Mouse (Mus musculus): ENCODE measurements at regions not wholly inside any gene's neighbourhood (a gene's known extent, or its start where the extent isn't known, plus 50 kb on each side); places are given as distances from the start of the nearest gene placed in this dataset.
"Not testable (repeated sequence)": the region's sequence is repeated elsewhere in the genome, so short reads cannot be mapped to it uniquely, and the experiment has no call there.

GRCm38 (mm10) chr10:96213876-96214275 lies 77.5 kb downstream of the Gm5426 start:
- no peaks in the 10 kb centered on the region for H3K36me3 ChIP-seq (ENCODE audit: insufficient read depth, low read length)
- no peaks in the 10 kb centered on the region for H3K9me3 ChIP-seq (ENCODE audit: low read length)
- no peaks in the 10 kb centered on the region for H3K4me1 ChIP-seq (replicated peaks; ENCODE audit: low read depth, low read length)

GRCm38 (mm10) chr10:96214285-96214684 lies 77.9 kb downstream of the Gm5426 start:
- Histone ChIP-seq H3K4me1 (replicated peaks; ENCODE audit: low read depth, low read length) (no peaks in the 10 kb centered on the region), H3K27me3 (ENCODE audit: insufficient read depth, low read length) (no peaks in the 10 kb centered on the region), H3K9me3 (ENCODE audit: low read length) (no peaks in the 10 kb centered on the region), H3K4me3 (replicated peaks; ENCODE audit: low read length) (no peak overlapping the region), H3K36me3 (ENCODE audit: insufficient read depth, low read length) (no peaks in the 10 kb centered on the region)
- TF ChIP-seq POU5F1 (IDR thresholded peaks at IDR 0.05; ENCODE audit: borderline replicate concordance, low read length) (no peak), NANOG (IDR thresholded peaks at IDR 0.05; ENCODE audit: borderline replicate concordance, low read length) (no peak), CTCF (conservative IDR thresholded peaks at IDR 0.05; ENCODE audit: low read length) (no peak)

More at GRCm38 (mm10) chr10:96213876-96214275, 77.5 kb downstream of the Gm5426 start:
- Histone ChIP-seq H3K27me3 (ENCODE audit: insufficient read depth, low read length) (no peaks in the 10 kb centered on the region), H3K4me3 (replicated peaks; ENCODE audit: low read length) (no peak overlapping the region)
- TF ChIP-seq NANOG (IDR thresholded peaks at IDR 0.05; ENCODE audit: borderline replicate concordance, low read length) (no peak), CTCF (conservative IDR thresholded peaks at IDR 0.05; ENCODE audit: low read length) (peak; percentile 38)

- no peak overlapping the region for H3K4me3 ChIP-seq (replicated peaks; ENCODE audit: low read length)
- no peaks in the 10 kb centered on the region for H3K4me1 ChIP-seq (replicated peaks; ENCODE audit: low read depth, low read length)
- no peaks in the 10 kb centered on the region for H3K36me3 ChIP-seq (ENCODE audit: insufficient read depth, low read length)
- TF ChIP-seq NANOG (IDR thresholded peaks at IDR 0.05; ENCODE audit: borderline replicate concordance, low read length) (no peak), CTCF (conservative IDR thresholded peaks at IDR 0.05; ENCODE audit: low read length) (no peak), POU5F1 (IDR thresholded peaks at IDR 0.05; ENCODE audit: borderline replicate concordance, low read length) (no peak)
- no peaks in the 10 kb centered on the region for H3K9me3 ChIP-seq (ENCODE audit: low read length)
- no peaks in the 10 kb centered on the region for H3K27me3 ChIP-seq (ENCODE audit: insufficient read depth, low read length)
Measured at GRCm38 (mm10) chr10:96214946-96215345, 78.5 kb downstream of the Gm5426 start.

GRCm38 (mm10) chr10:96220731-96221130 lies 84.3 kb downstream of the Gm5426 start:
- peaks cover 3% of the 10 kb centered on the region; the same call in 1 of the 2 replicates for H3K9me3 ChIP-seq (ENCODE audit: low read length)
- H3K4me3 ChIP-seq (replicated peaks; ENCODE audit: low read length): no peak overlapping the region
- TF ChIP-seq NANOG (IDR thresholded peaks at IDR 0.05; ENCODE audit: borderline replicate concordance, low read length) (no peak), CTCF (conservative IDR thresholded peaks at IDR 0.05; ENCODE audit: low read length) (no peak), POU5F1 (IDR thresholded peaks at IDR 0.05; ENCODE audit: borderline replicate concordance, low read length) (no peak)
- H3K27me3 ChIP-seq (ENCODE audit: insufficient read depth, low read length): no peaks in the 10 kb centered on the region
- no peaks in the 10 kb centered on the region for H3K4me1 ChIP-seq (replicated peaks; ENCODE audit: low read depth, low read length)
- H3K36me3 ChIP-seq (ENCODE audit: insufficient read depth, low read length): no peaks in the 10 kb centered on the region

- Histone ChIP-seq H3K4me1 (replicated peaks; ENCODE audit: low read depth, low read length) (peaks cover 6% of the 10 kb centered on the region), H3K4me3 (replicated peaks; ENCODE audit: low read length) (no peak overlapping the region), H3K36me3 (ENCODE audit: insufficient read depth, low read length) (no peaks in the 10 kb centered on the region), H3K9me3 (ENCODE audit: low read length) (no peaks in the 10 kb centered on the region), H3K27me3 (ENCODE audit: insufficient read depth, low read length) (no peaks in the 10 kb centered on the region)
- no peak for TF ChIP-seq CTCF (conservative IDR thresholded peaks at IDR 0.05; ENCODE audit: low read length)
- TF ChIP-seq NANOG (IDR thresholded peaks at IDR 0.05; ENCODE audit: borderline replicate concordance, low read length): no peak
- no peak for TF ChIP-seq POU5F1 (IDR thresholded peaks at IDR 0.05; ENCODE audit: borderline replicate concordance, low read length)
Measured at GRCm38 (mm10) chr10:96230391-96230790, 94.0 kb downstream of the Gm5426 start.

- TF ChIP-seq NANOG (IDR thresholded peaks at IDR 0.05; ENCODE audit: borderline replicate concordance, low read length) (no peak), CTCF (conservative IDR thresholded peaks at IDR 0.05; ENCODE audit: low read length) (no peak), POU5F1 (IDR thresholded peaks at IDR 0.05; ENCODE audit: borderline replicate concordance, low read length) (no peak)
- H3K36me3 ChIP-seq (ENCODE audit: insufficient read depth, low read length): no peaks in the 10 kb centered on the region
- no peaks in the 10 kb centered on the region for H3K9me3 ChIP-seq (ENCODE audit: low read length)
- H3K27me3 ChIP-seq (ENCODE audit: insufficient read depth, low read length): no peaks in the 10 kb centered on the region
- peaks cover 12% of the 10 kb centered on the region for H3K4me1 ChIP-seq (replicated peaks; ENCODE audit: low read depth, low read length)
- H3K4me3 ChIP-seq (replicated peaks; ENCODE audit: low read length): no peak overlapping the region
Measured at GRCm38 (mm10) chr10:96231309-96231708, 94.9 kb downstream of the Gm5426 start.

GRCm38 (mm10) chr10:96232889-96233288 lies 96.5 kb downstream of the Gm5426 start:
- Histone ChIP-seq H3K36me3 (ENCODE audit: insufficient read depth, low read length) (no peaks in the 10 kb centered on the region), H3K4me1 (replicated peaks; ENCODE audit: low read depth, low read length) (peaks cover 12% of the 10 kb centered on the region), H3K27me3 (ENCODE audit: insufficient read depth, low read length) (no peaks in the 10 kb centered on the region), H3K9me3 (ENCODE audit: low read length) (no peaks in the 10 kb centered on the region), H3K4me3 (replicated peaks; ENCODE audit: low read length) (no peak overlapping the region)
- TF ChIP-seq CTCF (conservative IDR thresholded peaks at IDR 0.05; ENCODE audit: low read length) (no peak), POU5F1 (IDR thresholded peaks at IDR 0.05; ENCODE audit: borderline replicate concordance, low read length) (no peak), NANOG (IDR thresholded peaks at IDR 0.05; ENCODE audit: borderline replicate concordance, low read length) (no peak)

GRCm38 (mm10) chr10:96234564-96235412 lies 98.4 kb downstream of the Gm5426 start:
- Histone ChIP-seq H3K4me1 (replicated peaks; ENCODE audit: low read depth, low read length) (peaks cover 18% of the 10 kb centered on the region), H3K36me3 (ENCODE audit: insufficient read depth, low read length) (no peaks in the 10 kb centered on the region), H3K4me3 (replicated peaks; ENCODE audit: low read length) (no peak overlapping the region), H3K9me3 (ENCODE audit: low read length) (no peaks in the 10 kb centered on the region), H3K27me3 (ENCODE audit: insufficient read depth, low read length) (no peaks in the 10 kb centered on the region)
- TF ChIP-seq NANOG (IDR thresholded peaks at IDR 0.05; ENCODE audit: borderline replicate concordance, low read length) (no peak), CTCF (conservative IDR thresholded peaks at IDR 0.05; ENCODE audit: low read length) (no peak), POU5F1 (IDR thresholded peaks at IDR 0.05; ENCODE audit: borderline replicate concordance, low read length) (no peak)

GRCm38 (mm10) chr10:96236031-96236430 lies 99.6 kb downstream of the Gm5426 start:
- H3K9me3 ChIP-seq (ENCODE audit: low read length); H3K4me3 ChIP-seq (replicated peaks; ENCODE audit: low read length); H3K36me3 ChIP-seq (ENCODE audit: insufficient read depth, low read length); H3K27me3 ChIP-seq (ENCODE audit: insufficient read depth, low read length): not testable (repeated sequence)
- peaks cover 18% of the 10 kb centered on the region for H3K4me1 ChIP-seq (replicated peaks; ENCODE audit: low read depth, low read length)
